Mouse (Mus musculus): ENCODE measurements around the gene Msh6. TPM values are rescaled to one million over a fixed set of nuclear protein-coding genes. Genes with fewer than 3 reads are reported as not detected.
"Not testable (repeated sequence)": the region's sequence is repeated elsewhere in the genome, so short reads cannot be mapped to it uniquely, and the experiment has no call there.

Msh6 gene
- total and polyA plus RNA-seq, 3 experiments, result 27.0 to 118 (median 82.3) TPM

GRCm38 (mm10) chr17:87993338-87993737 lies 18.5 kb downstream of the Msh6 start:
- ATAC-seq (ENCODE audit: extremely low read depth, insufficient number of reproducible peaks, low FRiP score, poor library complexity, severe bottlenecking) (peak; percentile 65), DNase-seq (ENCODE audit: low spot score) (no peak)
- TF ChIP-seq POLR2AphosphoS5 (IDR thresholded peaks at IDR 0.05; ENCODE audit: insufficient replicate concordance, low read depth, low read length) (no peak), GATA1 (IDR thresholded peaks at IDR 0.05; ENCODE audit: borderline replicate concordance, low read length) (no peak), TAL1 (conservative IDR thresholded peaks at IDR 0.05; ENCODE audit: low read depth, low read length) (no peak), GATA2 (IDR thresholded peaks at IDR 0.05; ENCODE audit: borderline replicate concordance, low read depth, low read length) (no peak), CTCF (IDR thresholded peaks at IDR 0.05; ENCODE audit: low read depth, low read length) (no peak)
- Histone ChIP-seq H3K27me3 (ENCODE audit: insufficient read depth, low read length) (no peaks in the 10 kb centered on the region), H3K4me1 (ENCODE audit: insufficient read depth, low read depth, low read length) (peaks cover 34% of the 10 kb centered on the region), H3K9me3 (replicated peaks) (no peaks in the 10 kb centered on the region), H3K4me3 (ENCODE audit: low read depth, low read length) (no peak overlapping the region), H3K36me3 (replicated peaks) (peaks cover 89% of the 10 kb centered on the region)

GRCm38 (mm10) chr17:87997808-87998207 lies 22.9 kb downstream of the Msh6 start:
- ATAC-seq (ENCODE audit: extremely low read depth, insufficient number of reproducible peaks, low FRiP score, poor library complexity, severe bottlenecking), result no peak
- H3K27me3 ChIP-seq (ENCODE audit: insufficient read depth, low read length), result no peaks in the 10 kb centered on the region
- TF ChIP-seq CTCF (IDR thresholded peaks at IDR 0.05; ENCODE audit: low read depth, low read length) (no peak), TAL1 (conservative IDR thresholded peaks at IDR 0.05; ENCODE audit: low read depth, low read length) (no peak), POLR2AphosphoS5 (IDR thresholded peaks at IDR 0.05; ENCODE audit: insufficient replicate concordance, low read depth, low read length) (no peak), GATA2 (IDR thresholded peaks at IDR 0.05; ENCODE audit: borderline replicate concordance, low read depth, low read length) (no peak), GATA1 (IDR thresholded peaks at IDR 0.05; ENCODE audit: borderline replicate concordance, low read length) (no peak)
- no peak overlapping the region for H3K4me3 ChIP-seq (ENCODE audit: low read depth, low read length)
- no peaks in the 10 kb centered on the region for H3K9me3 ChIP-seq (replicated peaks)
- H3K36me3 ChIP-seq (replicated peaks), result peaks cover 81% of the 10 kb centered on the region
- no peak for DNase-seq (ENCODE audit: low spot score)
- H3K4me1 ChIP-seq (ENCODE audit: insufficient read depth, low read depth, low read length), result peaks cover 14% of the 10 kb centered on the region

GRCm38 (mm10) chr17:88004892-88005291 lies 30.0 kb downstream of the Msh6 start:
- DNase-seq (ENCODE audit: low spot score) (no peak), ATAC-seq (ENCODE audit: extremely low read depth, insufficient number of reproducible peaks, low FRiP score, poor library complexity, severe bottlenecking) (no peak)
- H3K36me3 ChIP-seq (replicated peaks), result peaks cover 72% of the 10 kb centered on the region
- H3K27me3 ChIP-seq (ENCODE audit: insufficient read depth, low read length), result no peaks in the 10 kb centered on the region
- TF ChIP-seq GATA2 (IDR thresholded peaks at IDR 0.05; ENCODE audit: borderline replicate concordance, low read depth, low read length) (no peak), GATA1 (IDR thresholded peaks at IDR 0.05; ENCODE audit: borderline replicate concordance, low read length) (no peak)
- H3K4me3 ChIP-seq (ENCODE audit: low read depth, low read length), result no peak overlapping the region
- H3K4me1 ChIP-seq (ENCODE audit: insufficient read depth, low read depth, low read length), result no peaks in the 10 kb centered on the region
- H3K9me3 ChIP-seq (replicated peaks), result no peaks in the 10 kb centered on the region

- Histone ChIP-seq H3K4me1 (ENCODE audit: insufficient read depth, low read depth, low read length) (no peaks in the 10 kb centered on the region), H3K36me3 (replicated peaks) (peaks cover 77% of the 10 kb centered on the region), H3K9me3 (replicated peaks) (no peaks in the 10 kb centered on the region), H3K27me3 (ENCODE audit: insufficient read depth, low read length) (no peaks in the 10 kb centered on the region), H3K4me3 (ENCODE audit: low read depth, low read length) (no peak overlapping the region)
- ATAC-seq (ENCODE audit: extremely low read depth, insufficient number of reproducible peaks, low FRiP score, poor library complexity, severe bottlenecking) (no peak), DNase-seq (ENCODE audit: low spot score) (no peak)
- TF ChIP-seq GATA1 (IDR thresholded peaks at IDR 0.05; ENCODE audit: borderline replicate concordance, low read length) (no peak), POLR2AphosphoS5 (IDR thresholded peaks at IDR 0.05; ENCODE audit: insufficient replicate concordance, low read depth, low read length) (no peak), CTCF (IDR thresholded peaks at IDR 0.05; ENCODE audit: low read depth, low read length) (no peak), GATA2 (IDR thresholded peaks at IDR 0.05; ENCODE audit: borderline replicate concordance, low read depth, low read length) (no peak), TAL1 (conservative IDR thresholded peaks at IDR 0.05; ENCODE audit: low read depth, low read length) (no peak)
Observed at GRCm38 (mm10) chr17:88006956-88007355, 32.1 kb downstream of the Msh6 start.

GRCm38 (mm10) chr17:88014456-88014855 lies 39.6 kb downstream of the Msh6 start:
- no peak for TF ChIP-seq CTCF (IDR thresholded peaks at IDR 0.05; ENCODE audit: low read depth, low read length)
- TF ChIP-seq TAL1 (conservative IDR thresholded peaks at IDR 0.05; ENCODE audit: low read depth, low read length), result peak; percentile 53
- no peaks in the 10 kb centered on the region for H3K9me3 ChIP-seq (replicated peaks)
- H3K36me3 ChIP-seq (replicated peaks), result peaks cover 48% of the 10 kb centered on the region
- peaks cover 41% of the 10 kb centered on the region for H3K4me1 ChIP-seq (ENCODE audit: insufficient read depth, low read depth, low read length)
- ATAC-seq (ENCODE audit: extremely low read depth, insufficient number of reproducible peaks, low FRiP score, poor library complexity, severe bottlenecking), result peak; percentile 82
- no peaks in the 10 kb centered on the region for H3K27me3 ChIP-seq (ENCODE audit: insufficient read depth, low read length)
- peak; percentile 26 for DNase-seq (ENCODE audit: low spot score)
- H3K4me3 ChIP-seq (ENCODE audit: low read depth, low read length), result no peak overlapping the region

- Histone ChIP-seq H3K36me3 (replicated peaks) (peaks cover 35% of the 10 kb centered on the region), H3K4me1 (ENCODE audit: insufficient read depth, low read depth, low read length) (peaks cover 44% of the 10 kb centered on the region)
- not testable (repeated sequence) for H3K27me3 ChIP-seq (ENCODE audit: insufficient read depth, low read length); H3K9me3 ChIP-seq (replicated peaks); ATAC-seq (ENCODE audit: extremely low read depth, insufficient number of reproducible peaks, low FRiP score, poor library complexity, severe bottlenecking); H3K4me3 ChIP-seq (ENCODE audit: low read depth, low read length); DNase-seq (ENCODE audit: low spot score)
Observed at GRCm38 (mm10) chr17:88016027-88016426, 41.2 kb downstream of the Msh6 start.

GRCm38 (mm10) chr17:88023924-88024323 lies 49.1 kb downstream of the Msh6 start:
- no peaks in the 10 kb centered on the region for H3K27me3 ChIP-seq (ENCODE audit: insufficient read depth, low read length)
- no peak overlapping the region for H3K4me3 ChIP-seq (ENCODE audit: low read depth, low read length)
- ATAC-seq (ENCODE audit: extremely low read depth, insufficient number of reproducible peaks, low FRiP score, poor library complexity, severe bottlenecking), result no peak
- H3K4me1 ChIP-seq (ENCODE audit: insufficient read depth, low read depth, low read length), result peaks cover 18% of the 10 kb centered on the region
- peaks cover 5% of the 10 kb centered on the region for H3K36me3 ChIP-seq (replicated peaks)
- TF ChIP-seq POLR2AphosphoS5 (IDR thresholded peaks at IDR 0.05; ENCODE audit: insufficient replicate concordance, low read depth, low read length) (no peak), GATA1 (IDR thresholded peaks at IDR 0.05; ENCODE audit: borderline replicate concordance, low read length) (no peak), TAL1 (conservative IDR thresholded peaks at IDR 0.05; ENCODE audit: low read depth, low read length) (no peak), CTCF (IDR thresholded peaks at IDR 0.05; ENCODE audit: low read depth, low read length) (no peak), GATA2 (IDR thresholded peaks at IDR 0.05; ENCODE audit: borderline replicate concordance, low read depth, low read length) (no peak)
- H3K9me3 ChIP-seq (replicated peaks), result no peaks in the 10 kb centered on the region
- DNase-seq (ENCODE audit: low spot score), result no peak
